ENCODE assay signal across 10 mouse cellular contexts in the genomic region with DNA sequence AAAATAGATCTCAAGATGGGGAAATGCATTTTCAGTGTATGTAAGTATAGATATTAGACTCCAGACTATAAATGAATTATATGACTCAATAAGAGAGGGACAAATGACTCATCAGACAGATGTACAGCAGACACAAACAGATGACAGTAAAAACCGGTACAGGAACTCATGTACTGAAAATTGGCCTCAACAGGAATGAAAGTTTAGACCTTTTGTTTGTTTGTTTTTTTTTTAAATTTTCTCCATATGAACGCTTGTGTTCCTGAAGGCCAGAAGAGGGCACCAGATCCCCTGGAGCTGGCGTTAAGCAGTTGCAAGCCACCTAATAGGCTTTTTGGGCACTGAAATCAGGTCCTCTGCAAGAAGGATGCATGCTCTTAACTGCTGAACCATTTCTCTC. TPM values are rescaled to one million over a fixed set of nuclear protein-coding genes. Genes with fewer than 3 reads are reported as not detected.
A peak's percentile ranks its signal among the peaks of the same experiment; 100 is the strongest.
DNase-seq lines count a peak whose midpoint lies in the region; TF ChIP-seq lines count a peak whose summit lies in the region.
"Had no signal": no experiment of that assay in that cellular context is flagged by ENCODE, and none has a peak within 500 bp of the region (broad histone marks: within the 10 kb centered on the region; RNA-seq: fewer than 3 reads in every experiment).

No protein-coding gene starts in this region.

- H3K4me1 ChIP-seq in MEL (ENCODE audit: control insufficient read depth in 1 of 2, insufficient read depth in 2 of 2, low read length in 2 of 2) = no peaks in the 10 kb centered on the region
- H3K4me1 ChIP-seq: lung, embryonic 15.5 days had no signal

- no peaks in the 10 kb centered on the region for H3K79me2 ChIP-seq in MEL (ENCODE audit: control insufficient read depth, insufficient read depth, low read length, poor library complexity)

- peak; percentile 40 for DNase-seq in embryo, embryonic 10 days (ENCODE audit: low spot score)
- no peak for DNase-seq in embryo, embryonic 9.5 days (ENCODE audit: extremely low spot score)
- DNase-seq in left cerebral cortex, postnatal 4 days = peak; percentile 33
- no peak for DNase-seq in left cerebral cortex, adult 18-20 months (ENCODE audit: low spot score in 2 of 2)
- peak; percentile 63 for DNase-seq in MEL (ENCODE audit: low read depth, low spot score)
- peak; percentile 46 for DNase-seq in induced T-regulatory cell, adult 2 months (ENCODE audit: low read depth)
- no peak for DNase-seq in c-Kit-positive CD71-positive TER-119-positive erythroid progenitor cells, embryonic 14.5 days (ENCODE audit: low spot score)
- DNase-seq in thymus, postnatal 14 days = no peak

- H3K9ac ChIP-seq in MEL (ENCODE audit: control insufficient read depth, low read depth, low read length, poor library complexity, severe bottlenecking) = no peak overlapping the region
- H3K9ac ChIP-seq: heart, embryonic 15.5 days; lung, embryonic 15.5 days had no signal

- no peak for TF ChIP-seq EP300 in MEL (IDR thresholded peaks at IDR 0.05; ENCODE audit: low read depth in 1 of 2, low read length in 2 of 2)

- no peak for TF ChIP-seq POLR2A in MEL (IDR thresholded peaks at IDR 0.05; ENCODE audit: control insufficient read depth in 1 of 2, insufficient read depth in 1 of 2, low read depth in 1 of 2, low read length in 2 of 2, poor library complexity in 1 of 2)

- H3K9me3 ChIP-seq in MEL (replicated peaks; ENCODE audit: insufficient read depth, low read length) = no peaks in the 10 kb centered on the region
- H3K9me3 ChIP-seq: heart, embryonic 15.5 days; lung, embryonic 15.5 days had no signal

- intact Hi-C loops in left cerebral cortex, postnatal 4 days (cut with DNase I) = no loop called here

- peak; percentile 25 to 55 (median 39); a peak in 5 of 6 replicates for TF ChIP-seq CTCF in MEL (IDR thresholded peaks at IDR 0.05 in 2 of 3, conservative IDR thresholded peaks at IDR 0.05 in 1 of 3; ENCODE audit: control insufficient read depth in 1 of 3, insufficient read depth in 1 of 3, low read depth in 2 of 3, low read length in 3 of 3, poor library complexity in 1 of 3, severe bottlenecking in 1 of 3)

- H3K27ac ChIP-seq in MEL (ENCODE audit: control insufficient read depth, low read depth, low read length) = no peak overlapping the region
- H3K27ac ChIP-seq: heart, embryonic 15.5 days; lung, embryonic 15.5 days had no signal

- H3K36me3 ChIP-seq in MEL (ENCODE audit: control insufficient read depth in 1 of 2, insufficient read depth in 2 of 2, low read length in 2 of 2) = no peaks in the 10 kb centered on the region
- H3K36me3 ChIP-seq: heart, embryonic 15.5 days; lung, embryonic 15.5 days had no signal

- peak; percentile 35 for TF ChIP-seq RAD21 in MEL (IDR thresholded peaks at IDR 0.05; ENCODE audit: low read depth, low read length)

- H3K27me3 ChIP-seq in MEL (ENCODE audit: control insufficient read depth in 1 of 2, insufficient read depth in 2 of 2, low read length in 2 of 2) = no peaks in the 10 kb centered on the region
- H3K27me3 ChIP-seq: heart, embryonic 15.5 days; lung, embryonic 15.5 days had no signal

- no peak overlapping the region for H3K4me3 ChIP-seq in MEL (ENCODE audit: control insufficient read depth in 1 of 2, insufficient read depth in 1 of 2, low read depth in 2 of 2, low read length in 2 of 2)
- H3K4me3 ChIP-seq: heart, embryonic 15.5 days; lung, embryonic 15.5 days had no signal

TF ChIP-seq in MEL, 35 proteins besides CTCF, POLR2A, EP300 and RAD21:
- peak; percentile 89 for TF ChIP-seq ZNF384 (IDR thresholded peaks at IDR 0.05; ENCODE audit: low read depth, low read length)
- peak; percentile 39; the same call in 1 of the 2 replicates for TF ChIP-seq SMC3 (IDR thresholded peaks at IDR 0.05; ENCODE audit: low read depth, low read length)
- TF ChIP-seq E2F4 (IDR thresholded peaks at IDR 0.05; ENCODE audit: borderline replicate concordance, low read depth, low read length) = no peak
- TF ChIP-seq ZC3H11A (IDR thresholded peaks at IDR 0.05; ENCODE audit: low read depth, low read length) = no peak

RNA-seq across cellular contexts. Expression of a gene that starts 49.8 kb away (rescaled TPM):
- total RNA-seq in left cerebral cortex, postnatal 4 days (2021) = 10 to 100 TPM; 64.0 to 65.0 TPM
- 10 to 100 TPM; 55.2 to 58.5 TPM for total RNA-seq in left cerebral cortex, adult 18-20 months (2021)
- total RNA-seq in MEL (2012; rRNA removed) = 17.9 and 19.9 TPM in 2 replicates
- 10 to 100 TPM in 1 of 2 experiments, not detected in 1; 24.2 TPM for polyA plus RNA-seq in MEL (2012; ENCODE audit: insufficient read depth in 1 of 2, insufficient read length in 2 of 2, low read depth in 1 of 2, low replicate concordance in 2 of 2, missing spikeins in 1 of 2)

Comparison
In these comparisons a context has a peak if more than half of its experiments do, and no peak if none do; other contexts are left out.
1. DNase-seq: peak in embryo, embryonic 10 days (single experiment), left cerebral cortex, postnatal 4 days (single experiment), MEL (single experiment) and induced T-regulatory cell, adult 2 months (single experiment); none in embryo, embryonic 9.5 days (single experiment), left cerebral cortex, adult 18-20 months (0 of 2), c-Kit-positive CD71-positive TER-119-positive erythroid progenitor cells, embryonic 14.5 days (single experiment) and thymus, postnatal 14 days (single experiment).